Mouse (Mus musculus) urinary bladder, postnatal 10 days (tissue): ENCODE data around the gene Gpx4.
"Not testable (repeated sequence)": the region's sequence is repeated elsewhere in the genome, so short reads cannot be mapped to it uniquely, and the experiment has no call there.

ENCODE experiments used
- DNase-seq: peaks from one replicate; pipeline ENCODE4 v3.0.0; 2022; ENCODE audit warnings: low spot score

Gene Gpx4

GRCm38 (mm10) chr10:80024229-80025043 is 22.5 kb upstream of the Gpx4 start:
- no peak for DNase-seq

GRCm38 (mm10) chr10:80025044-80025347 is 22.0 kb upstream of the Gpx4 start:
- no peak for DNase-seq

- no peak for DNase-seq
These were observed 21.5 kb upstream of the Gpx4 start for GRCm38 (mm10) chr10:80025463-80025862.

GRCm38 (mm10) chr10:80025889-80026288 is 21.1 kb upstream of the Gpx4 start:
- DNase-seq: no peak

- DNase-seq: no peak
These were observed 19.1 kb upstream of the Gpx4 start for GRCm38 (mm10) chr10:80027681-80028520.

- DNase-seq: no peak
These were observed 18.5 kb upstream of the Gpx4 start for GRCm38 (mm10) chr10:80028521-80028846.

GRCm38 (mm10) chr10:80030191-80030590 is 16.8 kb upstream of the Gpx4 start:
- DNase-seq: no peak

- no peak for DNase-seq
These were observed 16.2 kb upstream of the Gpx4 start for GRCm38 (mm10) chr10:80030736-80031135.

- no peak for DNase-seq
These were observed 14.0 kb upstream of the Gpx4 start for GRCm38 (mm10) chr10:80032799-80033480.

GRCm38 (mm10) chr10:80033511-80034391 is 13.2 kb upstream of the Gpx4 start:
- no peak for DNase-seq

GRCm38 (mm10) chr10:80035148-80035547 is 11.8 kb upstream of the Gpx4 start:
- DNase-seq: no peak

- DNase-seq: no peak
These were observed 11.3 kb upstream of the Gpx4 start for GRCm38 (mm10) chr10:80035686-80036085.

- DNase-seq: no peak
These were observed 10.1 kb upstream of the Gpx4 start for GRCm38 (mm10) chr10:80036832-80037231.

- peak; percentile 79 for DNase-seq
These were observed 7.4 kb upstream of the Gpx4 start, which contains the start of gene Polr2e for GRCm38 (mm10) chr10:80039559-80039979. Polr2e (minus strand) TSS chr10:80039795.

- DNase-seq: not testable (repeated sequence)
These were observed 5.4 kb upstream of the Gpx4 start for GRCm38 (mm10) chr10:80041409-80042060.

- DNase-seq: no peak
These were observed 2.9 kb upstream of the Gpx4 start for GRCm38 (mm10) chr10:80044087-80044486.

GRCm38 (mm10) chr10:80045364-80045763 is 1.6 kb upstream of the Gpx4 start:
- DNase-seq: not testable (repeated sequence)

- DNase-seq: no peak
These were observed 1.2 kb upstream of the Gpx4 start for GRCm38 (mm10) chr10:80045766-80046165.

GRCm38 (mm10) chr10:80048396-80048795 is 1.4 kb downstream of the Gpx4 start:
- DNase-seq: no peak

- no peak for DNase-seq
These were observed 1.9 kb downstream of the Gpx4 start for GRCm38 (mm10) chr10:80048834-80049233.

- DNase-seq: no peak
These were observed 3.3 kb downstream of the Gpx4 start for GRCm38 (mm10) chr10:80050244-80050643.
